Mouse (Mus musculus) heart, postnatal 10 days (tissue): ENCODE results near the gene Krtap3-2. TPM values are rescaled to one million over a fixed set of nuclear protein-coding genes. Genes with fewer than 3 reads are reported as not detected.

Experiments
- total RNA-seq, 2 experiments: library from RNA; stranded (reverse); gene quantifications; 2 replicates each; pipeline ENCODE4 v1.2.3; 2021

Gene Krtap3-2
- total RNA-seq, 2 experiments from 2014 or later: not detected

Other genes starting within 250 kb of the Krtap3-2 start
- not detected for gene Krt25, start 233.9 kb downstream of the Krtap3-2 start, total RNA-seq
- gene Krt26, start 218.9 kb downstream of the Krtap3-2 start, total RNA-seq: not detected
- not detected for gene Krt27, start 205.7 kb downstream of the Krtap3-2 start, total RNA-seq
- not detected for gene Krt28, start 181.9 kb downstream of the Krtap3-2 start, total RNA-seq
- 1 to 10 TPM; 6.8 to 9.7 TPM for gene Krt10, start 167.5 kb downstream of the Krtap3-2 start, total RNA-seq
- not detected for gene Krt12, start 134.6 kb downstream of the Krtap3-2 start, total RNA-seq
- gene Krt20, start 118.7 kb downstream of the Krtap3-2 start, total RNA-seq: under 1 TPM; 0.26 to 0.30 TPM
- under 1 TPM in 1 of 2 experiments, not detected in 1; 0.17 TPM for gene Krt23, start 63.7 kb downstream of the Krtap3-2 start, total RNA-seq
- not detected for gene Krt39, start 35.5 kb downstream of the Krtap3-2 start, total RNA-seq
- gene Krt40, start 13.7 kb downstream of the Krtap3-2 start, total RNA-seq: not detected
- gene Krtap3-3, start 6.0 kb downstream of the Krtap3-2 start, total RNA-seq: not detected
- not detected for gene Gm11939, start 2.6 kb upstream of the Krtap3-2 start, total RNA-seq
- not detected for gene Krtap3-1, start 9.8 kb upstream of the Krtap3-2 start, total RNA-seq
- gene Krtap1-5, start 24.2 kb upstream of the Krtap3-2 start, total RNA-seq: not detected
- gene Krtap1-4, start 26.8 kb upstream of the Krtap3-2 start, total RNA-seq: not detected
- not detected for gene Krtap1-3, start 34.5 kb upstream of the Krtap3-2 start, total RNA-seq
- gene Krtap9-3, start 41.3 kb upstream of the Krtap3-2 start, total RNA-seq: not detected
- not detected for gene Gm11938, start 46.5 kb upstream of the Krtap3-2 start, total RNA-seq
- gene Gm11937, start 53.3 kb upstream of the Krtap3-2 start, total RNA-seq: not detected
- gene Krtap2-4, start 58.0 kb upstream of the Krtap3-2 start, total RNA-seq: not detected
- gene Gm11562, start 63.6 kb upstream of the Krtap3-2 start, total RNA-seq: not detected
- not detected for gene Krtap4-1, start 71.4 kb upstream of the Krtap3-2 start, total RNA-seq
- gene Krtap4-2, start 78.2 kb upstream of the Krtap3-2 start, total RNA-seq: not detected
- not detected for gene Krtap4-7, start 87.2 kb upstream of the Krtap3-2 start, total RNA-seq
- gene Gm11555, start 93.4 kb upstream of the Krtap3-2 start, total RNA-seq: not detected
- not detected for gene Gm11563, start 102.1 kb upstream of the Krtap3-2 start, total RNA-seq
- gene Krtap4-6, start 109.1 kb upstream of the Krtap3-2 start, total RNA-seq: not detected
- gene Gm14190, start 133.9 kb upstream of the Krtap3-2 start, total RNA-seq: not detected
- gene Gm14180, start 177.4 kb upstream of the Krtap3-2 start, total RNA-seq: not detected
- gene Gm11595, start 216.1 kb upstream of the Krtap3-2 start, total RNA-seq: not detected
- not detected for gene Krtap4-8, start 223.9 kb upstream of the Krtap3-2 start, total RNA-seq
- gene Krtap4-9, start 228.3 kb upstream of the Krtap3-2 start, total RNA-seq: not detected
- gene Gm11596, start 236.6 kb upstream of the Krtap3-2 start, total RNA-seq: not detected
- gene Gm11569, start 242.1 kb upstream of the Krtap3-2 start, total RNA-seq: not detected
- not detected for gene Gm11554, start 247.6 kb upstream of the Krtap3-2 start, total RNA-seq